Mouse (Mus musculus): ENCODE data around the gene Brms1l.

The Brms1l gene

DNA sequence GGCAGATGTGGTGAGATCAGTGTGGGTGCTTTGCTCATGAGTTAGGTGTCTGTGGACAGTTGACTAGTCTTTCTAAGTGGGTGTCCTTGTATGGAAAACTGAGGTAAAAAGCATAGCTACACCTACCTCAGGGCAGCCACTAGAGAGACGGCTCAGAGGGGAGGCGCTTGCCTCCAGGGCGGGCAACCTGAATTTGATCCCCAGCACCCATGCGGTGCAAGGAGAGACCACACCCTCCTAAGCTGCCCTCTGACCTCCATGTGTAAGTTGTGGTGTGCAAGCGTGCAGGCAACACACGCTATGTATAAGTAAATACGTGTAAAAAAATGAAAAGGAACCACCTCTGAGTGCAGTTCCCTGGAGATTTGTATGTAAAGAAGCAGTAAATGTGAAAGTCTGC, 24.5 kb downstream of the Brms1l start:
- no peak for DNase-seq

DNA sequence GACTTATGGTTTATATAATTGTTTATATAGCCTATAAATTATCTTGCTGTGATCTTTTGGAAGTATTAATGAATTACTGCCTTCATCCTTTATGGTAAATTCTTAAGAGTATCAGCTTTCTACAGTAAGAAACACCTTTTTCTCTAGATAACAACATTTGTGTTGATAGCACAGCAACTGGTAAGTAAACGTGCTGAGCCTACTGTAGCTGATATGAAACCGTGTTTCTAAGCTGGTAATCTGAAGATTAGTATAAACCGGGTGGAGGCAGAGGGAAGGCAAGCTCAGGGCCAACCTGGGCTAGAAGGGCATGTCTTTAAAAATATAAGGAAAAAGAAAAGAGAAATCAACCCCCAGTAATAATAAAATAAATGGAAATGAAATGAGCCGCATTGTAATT, 31.6 kb downstream of the Brms1l start:
- DNase-seq, result no peak

DNA sequence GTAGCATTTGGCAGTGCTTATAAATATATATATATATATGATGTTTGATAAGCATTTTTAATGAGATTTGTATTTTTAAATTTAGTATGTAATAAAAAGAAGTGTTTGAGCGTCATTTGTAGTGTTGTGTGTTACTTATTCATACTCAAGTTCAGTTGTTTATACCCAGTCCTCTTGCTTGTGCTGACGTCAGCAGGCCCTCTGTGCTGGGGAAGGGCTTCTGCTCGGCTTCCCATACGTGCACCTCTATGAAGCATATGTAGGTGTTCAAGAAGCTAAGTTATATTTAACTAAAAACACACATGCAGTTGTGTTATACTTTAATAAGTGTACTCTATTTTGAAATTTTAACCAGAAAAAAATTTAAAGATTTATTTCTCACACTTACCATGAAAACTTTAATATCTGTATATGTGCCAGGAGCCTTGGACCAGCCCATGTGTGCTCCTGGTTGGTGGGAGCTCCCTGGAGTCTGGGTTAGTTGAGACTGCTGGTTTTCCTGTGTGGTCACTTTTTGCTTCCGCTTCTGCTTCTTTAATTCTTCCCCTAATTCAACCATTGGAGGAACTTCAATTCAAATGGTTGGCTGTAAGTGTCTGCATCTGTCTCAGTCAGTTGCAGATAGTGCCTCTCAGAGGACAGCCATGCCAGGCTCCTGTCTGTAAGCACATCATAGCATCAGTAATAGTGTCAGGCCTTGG, 33.6 kb downstream of the Brms1l start:
- DNase-seq, result no peak

DNA sequence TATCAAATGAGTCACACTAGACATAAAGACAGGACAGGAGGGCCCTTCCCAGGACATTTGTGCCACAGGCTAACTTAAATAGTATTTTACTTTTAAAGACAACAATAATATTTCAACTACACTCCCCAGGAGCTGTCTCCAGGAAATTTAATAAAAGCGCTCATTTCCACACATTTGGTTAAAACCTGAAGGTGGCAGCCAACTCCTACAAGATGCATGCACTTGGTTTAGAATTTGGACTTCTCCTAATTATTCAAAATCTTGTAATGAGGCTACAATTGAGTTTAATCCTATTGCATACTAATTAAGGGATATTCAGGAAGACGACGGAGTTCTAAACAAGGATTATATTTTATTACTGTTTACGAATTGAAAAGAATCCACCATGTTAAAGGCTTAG, 49.3 kb downstream of the Brms1l start:
- no peak for DNase-seq

DNA sequence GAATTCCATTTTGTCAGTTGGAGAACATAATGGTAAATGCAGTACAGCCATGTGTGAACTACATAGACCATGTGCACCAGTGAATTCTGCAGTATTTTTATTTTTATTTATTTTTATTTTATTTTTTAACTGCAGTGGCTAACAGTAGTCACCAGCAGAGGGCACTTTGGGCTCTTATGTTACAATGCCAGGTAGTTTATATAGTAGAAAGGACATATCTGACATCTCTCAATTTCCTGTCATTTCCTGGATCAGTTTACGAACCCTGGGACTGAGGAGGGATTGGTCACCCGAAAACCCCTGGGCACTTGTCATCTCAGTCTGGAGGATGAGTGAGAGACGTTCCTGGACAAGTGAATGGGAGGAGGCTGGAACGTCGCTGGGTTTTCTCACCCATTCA, 52.4 kb downstream of the Brms1l start:
- no peak for DNase-seq

DNA sequence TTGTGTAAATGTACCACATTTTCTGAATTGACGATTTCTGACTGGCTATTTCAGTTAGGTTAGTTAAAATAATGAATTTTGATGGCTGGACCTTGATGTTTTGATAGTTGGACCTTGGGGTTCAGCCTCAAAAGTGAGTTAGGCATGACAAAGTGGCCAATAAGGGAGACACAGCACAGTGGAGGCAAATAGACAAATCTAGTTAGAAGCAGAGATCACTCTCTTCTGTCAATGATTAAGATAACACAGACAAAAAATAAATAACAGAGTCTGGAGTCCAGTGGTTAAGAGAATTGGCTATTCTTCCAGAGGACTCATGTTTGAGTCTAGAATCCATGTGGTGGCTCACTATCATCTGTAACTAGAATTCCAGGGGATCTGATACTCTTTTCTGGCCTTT, 68.7 kb downstream of the Brms1l start:
- DNase-seq, result no peak

DNA sequence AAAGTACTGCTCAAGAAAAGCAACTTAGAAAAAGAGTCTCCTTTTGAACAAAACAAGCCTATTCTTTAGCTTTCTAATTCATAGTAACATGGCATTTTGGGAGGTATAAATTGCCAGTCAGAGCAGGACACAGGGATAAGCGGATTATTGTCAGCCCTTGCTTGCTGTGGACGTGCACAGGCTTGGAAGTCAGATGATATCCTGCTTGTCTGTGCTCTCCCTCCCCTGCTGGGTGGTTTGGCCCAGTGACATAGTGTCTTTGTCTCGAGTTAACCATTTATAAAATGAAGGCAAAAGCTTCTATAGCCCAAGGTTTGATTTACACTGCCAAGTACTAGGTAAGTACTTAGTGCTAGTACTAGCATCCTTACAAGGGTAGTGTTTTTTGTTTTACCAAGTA, 76.0 kb downstream of the Brms1l start:
- DNase-seq, result no peak

DNA sequence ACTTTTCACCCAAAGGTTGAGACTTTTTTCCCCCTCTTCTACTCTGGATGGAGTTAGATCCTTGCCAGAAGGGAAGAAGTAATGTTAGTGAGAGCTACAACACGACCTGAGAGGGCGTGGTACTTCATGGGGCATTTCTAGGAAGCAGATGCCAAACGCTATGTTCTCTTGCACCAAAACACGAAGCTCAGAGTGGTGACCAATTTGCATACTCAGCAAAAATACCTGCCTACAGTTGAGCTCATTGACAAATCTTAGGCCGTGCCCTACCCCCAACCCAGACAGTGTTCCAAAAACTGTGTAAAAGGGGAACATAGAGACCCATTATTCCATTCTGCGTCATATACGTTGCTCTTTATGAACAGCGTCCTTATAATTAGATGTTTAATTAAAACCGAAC, 77.1 kb downstream of the Brms1l start:
- no peak for DNase-seq

DNA sequence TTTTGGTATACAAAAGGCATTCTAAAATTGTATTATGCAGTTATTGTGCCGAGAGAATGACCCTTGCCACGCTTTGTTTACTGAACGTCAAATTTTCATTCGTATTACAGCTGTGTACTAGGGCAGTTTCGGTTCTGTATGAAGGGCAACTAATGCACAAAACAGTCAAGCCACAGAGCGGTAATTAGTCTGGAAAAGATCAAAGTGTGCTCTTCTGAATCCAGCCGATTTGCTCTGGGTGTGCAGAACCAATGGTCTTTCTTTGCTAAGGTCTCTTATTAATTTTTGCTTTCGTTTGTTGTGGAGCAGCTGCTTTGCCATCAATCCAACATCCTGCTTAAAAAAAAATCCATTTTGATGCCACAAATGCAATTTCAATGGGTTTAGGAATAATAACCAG, 80.1 kb downstream of the Brms1l start:
- DNase-seq, result no peak

DNA sequence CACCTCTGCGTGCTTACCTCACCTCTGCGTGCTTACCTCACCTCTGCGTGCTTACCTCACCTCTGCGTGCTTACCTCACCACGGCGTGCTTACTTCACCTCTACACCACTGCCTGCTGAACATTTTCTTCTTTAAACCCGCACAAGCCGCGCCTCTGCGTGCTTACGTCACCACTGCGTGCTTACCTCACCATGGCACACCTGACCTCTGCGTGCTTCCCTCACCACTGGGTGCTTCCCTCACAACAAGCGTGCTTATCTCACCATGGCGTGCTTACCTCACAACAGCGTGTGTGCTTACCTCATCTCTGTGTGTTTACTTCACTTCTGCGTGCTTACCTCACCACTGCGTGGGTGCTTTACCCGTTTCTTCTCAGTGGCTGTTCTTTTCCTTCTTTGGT, 80.9 kb downstream of the Brms1l start:
- DNase-seq, result no peak

All from kidney, adult 18-20 months (tissue).